In genomic region chr8:3467886-3468545, GRCm38 (mm10) we compare ENCODE assay signal across 10 mouse cellular contexts. TPM values are rescaled to one million over a fixed set of nuclear protein-coding genes. Genes with fewer than 3 reads are reported as not detected.
DNase-seq lines count a peak whose midpoint lies in the region; ATAC-seq and TF ChIP-seq lines count a peak whose summit lies in the region.
"Had no signal": no experiment of that assay in that cellular context is flagged by ENCODE, and none has a peak within 500 bp of the region (broad histone marks: within the 10 kb centered on the region; RNA-seq: fewer than 3 reads in every experiment).

No protein-coding gene starts in this region.

- peaks cover 10% of the 10 kb centered on the region for H3K4me1 ChIP-seq in heart, embryonic 13.5 days
- H3K4me1 ChIP-seq in ES-Bruce4 (ENCODE audit: control insufficient read depth, insufficient read depth, low read length), result no peaks in the 10 kb centered on the region
- 0 out of 2 replicates have a peak, but pooled peaks cover 3% of the 10 kb centered on the region for H3K4me1 ChIP-seq in forebrain, embryonic 15.5 days
- H3K4me1 ChIP-seq in liver, embryonic 16.5 days (ENCODE audit: control insufficient read depth, low read depth, low read length), result peaks cover 9% of the 10 kb centered on the region

- H3K4me3 ChIP-seq in heart, embryonic 13.5 days, result peak overlapping the region; percentile 64
- peak overlapping the region; percentile 75 for H3K4me3 ChIP-seq in ES-Bruce4 (ENCODE audit: low read depth, low read length)
- peak overlapping the region; percentile 44 for H3K4me3 ChIP-seq in forebrain, embryonic 15.5 days
- H3K4me3 ChIP-seq in liver, embryonic 16.5 days (ENCODE audit: low read depth, low read length), result peak overlapping the region; percentile 67

- H3K9me3 ChIP-seq in heart, embryonic 13.5 days, result no peaks in the 10 kb centered on the region
- H3K9me3 ChIP-seq in ES-Bruce4 (replicated peaks; ENCODE audit: control insufficient read depth, insufficient read depth, low read length, poor library complexity, severe bottlenecking), result no peaks in the 10 kb centered on the region
- H3K9me3 ChIP-seq in forebrain, embryonic 15.5 days, result no peaks in the 10 kb centered on the region
- no peaks in the 10 kb centered on the region for H3K9me3 ChIP-seq in liver, embryonic 16.5 days (replicated peaks; ENCODE audit: control insufficient read depth, low read length)

- H3K36me3 ChIP-seq in heart, embryonic 13.5 days, result no peaks in the 10 kb centered on the region
- no peaks in the 10 kb centered on the region for H3K36me3 ChIP-seq in ES-Bruce4 (ENCODE audit: control insufficient read depth, insufficient read depth, low read length, poor library complexity, severe bottlenecking)
- no peaks in the 10 kb centered on the region for H3K36me3 ChIP-seq in forebrain, embryonic 15.5 days
- no peaks in the 10 kb centered on the region for H3K36me3 ChIP-seq in liver, embryonic 16.5 days (ENCODE audit: control insufficient read depth, insufficient read depth)

- ATAC-seq in heart, embryonic 13.5 days (ENCODE audit: extremely low read depth, insufficient number of reproducible peaks, low FRiP score, low TSS enrichment), result no peak
- ATAC-seq in forebrain, embryonic 15.5 days (replicated peaks), result peak; percentile 14
- no peak for ATAC-seq in liver, embryonic 16.5 days (ENCODE audit: low read depth)

- peak overlapping the region; percentile 85 for H3K9ac ChIP-seq in heart, embryonic 13.5 days
- H3K9ac ChIP-seq in ES-Bruce4 (ENCODE audit: low read depth, poor library complexity, severe bottlenecking), result peak overlapping the region; percentile 69
- peak overlapping the region; percentile 42 for H3K9ac ChIP-seq in forebrain, embryonic 15.5 days (replicated peaks)
- peak overlapping the region; percentile 62 for H3K9ac ChIP-seq in liver, embryonic 16.5 days (ENCODE audit: low read depth, low read length)

- TF ChIP-seq POLR2A in ES-Bruce4 (IDR thresholded peaks at IDR 0.05; ENCODE audit: insufficient read depth, low read length), result no peak

- peak overlapping the region; percentile 81 for H3K4me2 ChIP-seq in heart, embryonic 13.5 days
- peak overlapping the region; percentile 58 for H3K4me2 ChIP-seq in forebrain, embryonic 15.5 days (replicated peaks)
- H3K4me2 ChIP-seq in liver, embryonic 16.5 days (ENCODE audit: low read depth, low read length), result peak overlapping the region; percentile 81

- H3K27me3 ChIP-seq in heart, embryonic 13.5 days (replicated peaks), result no peaks in the 10 kb centered on the region
- H3K27me3 ChIP-seq in ES-Bruce4 (ENCODE audit: control insufficient read depth, insufficient read depth, low read length, poor library complexity, severe bottlenecking), result no peaks in the 10 kb centered on the region
- H3K27me3 ChIP-seq in forebrain, embryonic 15.5 days, result no peaks in the 10 kb centered on the region
- no peaks in the 10 kb centered on the region for H3K27me3 ChIP-seq in liver, embryonic 16.5 days (ENCODE audit: control insufficient read depth, insufficient read depth, low read depth, low read length)
- H3K27me3 ChIP-seq: Patski had no signal

- TF ChIP-seq CTCF in ES-Bruce4 (IDR thresholded peaks at IDR 0.05; ENCODE audit: low read depth, low read length), result no peak

- 54% methylated on average over 9 of the region's 9 CpGs for WGBS in heart, embryonic 13.5 days
- 49% methylated on average over 9 of the region's 9 CpGs for WGBS in forebrain, embryonic 15.5 days
- 44% methylated on average over 9 of the region's 9 CpGs for WGBS in liver, embryonic 16.5 days (ENCODE audit: insufficient replicate concordance)

- DNase-seq in heart, postnatal 4 days, result no peak
- DNase-seq in layer of hippocampus, adult 9-11 months, result no peak
- DNase-seq in ovary, adult 18-20 months (ENCODE audit: low spot score), result no peak
- DNase-seq in urinary bladder, adult 2 months (ENCODE audit: low spot score), result no peak

- H3K27ac ChIP-seq in heart, embryonic 13.5 days (replicated peaks), result peak overlapping the region; percentile 84
- H3K27ac ChIP-seq in ES-Bruce4 (ENCODE audit: insufficient read depth, low read length), result no peak overlapping the region
- peak overlapping the region; percentile 61 for H3K27ac ChIP-seq in forebrain, embryonic 15.5 days (replicated peaks)
- H3K27ac ChIP-seq in liver, embryonic 16.5 days (ENCODE audit: low read length), result peak overlapping the region; percentile 46

- TF ChIP-seq EP300 in ES-Bruce4 (IDR thresholded peaks at IDR 0.05; ENCODE audit: insufficient read depth, low read depth, low read length), result no peak

RNA-seq across cellular contexts. Expression of gene Pex11g, which starts 0.5 kb away (rescaled TPM):
- 4.9 and 7.2 TPM in 2 replicates for polyA plus RNA-seq in heart, embryonic 13.5 days (2015; fragmentation: Nextera tagmentation; extraction: Ambion mirVana)
- 1 to 10 TPM; 4.1 to 4.5 TPM for total RNA-seq in heart, postnatal 4 days (2021)
- polyA plus RNA-seq in ES-Bruce4 (2011; ENCODE audit: insufficient read depth, insufficient read length, low read depth, missing spikeins), result 4.6 and 6.7 TPM in 2 replicates
- 3.3 and 3.8 TPM in 2 replicates for polyA plus RNA-seq in forebrain, embryonic 15.5 days (2015; fragmentation: Nextera tagmentation; extraction: Ambion mirVana)
- polyA plus RNA-seq in liver, embryonic 16.5 days (2015; fragmentation: Nextera tagmentation; extraction: Ambion mirVana), result 8.1 and 8.5 TPM in 2 replicates
- 8.5 and 11.1 TPM in 2 replicates for polyA plus RNA-seq in urinary bladder, adult 2 months (2012; rRNA removed)

RNA-seq across cellular contexts. Expression of gene Tex45, which starts 2.6 kb away (rescaled TPM):
- not detected in 2 replicates for polyA plus RNA-seq in heart, embryonic 13.5 days (2015; fragmentation: Nextera tagmentation; extraction: Ambion mirVana)
- total RNA-seq in heart, postnatal 4 days (2021), result under 1 TPM in 1 of 2 experiments, not detected in 1; 0.32 TPM
- 0.39 and 0.44 TPM in 2 replicates for polyA plus RNA-seq in ES-Bruce4 (2011; ENCODE audit: insufficient read depth, insufficient read length, low read depth, missing spikeins)
- polyA plus RNA-seq in forebrain, embryonic 15.5 days (2015; fragmentation: Nextera tagmentation; extraction: Ambion mirVana), result 0.11 and 0.25 TPM in 2 replicates
- not detected in 2 replicates for polyA plus RNA-seq in liver, embryonic 16.5 days (2015; fragmentation: Nextera tagmentation; extraction: Ambion mirVana)
- 0.15 and 0.26 TPM in 2 replicates for polyA plus RNA-seq in urinary bladder, adult 2 months (2012; rRNA removed)
- total RNA-seq: hematopoietic stem cell, adult 5-6 weeks had no signal
- polyA plus RNA-seq: Patski had no signal

RNA-seq across cellular contexts. Expression of gene Zfp358, which starts 24.9 kb away (rescaled TPM):
- 30.7 and 32.0 TPM in 2 replicates for polyA plus RNA-seq in heart, embryonic 13.5 days (2015; fragmentation: Nextera tagmentation; extraction: Ambion mirVana)
- total RNA-seq in heart, postnatal 4 days (2021), result 10 to 100 TPM; 24.6 to 26.1 TPM
- polyA plus RNA-seq in ES-Bruce4 (2011; ENCODE audit: insufficient read depth, insufficient read length, low read depth, missing spikeins), result 15.5 and 17.7 TPM in 2 replicates
- polyA plus RNA-seq in forebrain, embryonic 15.5 days (2015; fragmentation: Nextera tagmentation; extraction: Ambion mirVana), result 74.3 and 79.6 TPM in 2 replicates
- 4.3 and 5.4 TPM in 2 replicates for polyA plus RNA-seq in liver, embryonic 16.5 days (2015; fragmentation: Nextera tagmentation; extraction: Ambion mirVana)
- 27.5 and 31.0 TPM in 2 replicates for polyA plus RNA-seq in urinary bladder, adult 2 months (2012; rRNA removed)

RNA-seq across cellular contexts. Expression of gene Mcoln1, which starts 32.2 kb away (rescaled TPM):
- 46.1 and 46.7 TPM in 2 replicates for polyA plus RNA-seq in heart, embryonic 13.5 days (2015; fragmentation: Nextera tagmentation; extraction: Ambion mirVana)
- 10 to 100 TPM; 26.4 to 29.0 TPM for total RNA-seq in heart, postnatal 4 days (2021)
- polyA plus RNA-seq in ES-Bruce4 (2011; ENCODE audit: insufficient read depth, insufficient read length, low read depth, missing spikeins), result 62.0 and 62.3 TPM in 2 replicates
- polyA plus RNA-seq in forebrain, embryonic 15.5 days (2015; fragmentation: Nextera tagmentation; extraction: Ambion mirVana), result 88.9 and 95.4 TPM in 2 replicates
- polyA plus RNA-seq in liver, embryonic 16.5 days (2015; fragmentation: Nextera tagmentation; extraction: Ambion mirVana), result 19.2 and 21.1 TPM in 2 replicates
- polyA plus RNA-seq in urinary bladder, adult 2 months (2012; rRNA removed), result 104 and 125 TPM in 2 replicates

RNA-seq across cellular contexts. Expression of gene Pnpla6, which starts 47.2 kb away (rescaled TPM):
- polyA plus RNA-seq in heart, embryonic 13.5 days (2015; fragmentation: Nextera tagmentation; extraction: Ambion mirVana), result 16.6 and 18.0 TPM in 2 replicates
- total RNA-seq in heart, postnatal 4 days (2021), result 10 to 100 TPM; 15.1 to 15.9 TPM
- polyA plus RNA-seq in ES-Bruce4 (2011; ENCODE audit: insufficient read depth, insufficient read length, low read depth, missing spikeins), result 46.6 and 47.5 TPM in 2 replicates
- 28.0 and 28.1 TPM in 2 replicates for polyA plus RNA-seq in forebrain, embryonic 15.5 days (2015; fragmentation: Nextera tagmentation; extraction: Ambion mirVana)
- 10.9 and 11.3 TPM in 2 replicates for polyA plus RNA-seq in liver, embryonic 16.5 days (2015; fragmentation: Nextera tagmentation; extraction: Ambion mirVana)
- 50.0 and 54.3 TPM in 2 replicates for polyA plus RNA-seq in urinary bladder, adult 2 months (2012; rRNA removed)
